Mouse (Mus musculus) forebrain, embryonic 16.5 days (tissue): ENCODE results near the gene Msln. TPM values are rescaled to one million over a fixed set of nuclear protein-coding genes. Genes with fewer than 3 reads are reported as not detected.

Experiments used
- ATAC-seq: fragments of 200-750 bp; cut with Nextera tagmentation; 2 replicates; pipeline ENCODE4 v1.8.0; 2017; ENCODE audit warnings: mild to moderate bottlenecking, moderate library complexity
- H3K27ac ChIP-seq: fragments of 300-500 bp; sonication (generic); 2 replicates; pipeline ENCODE4 v1.5.1; 2014; ENCODE audit warnings: low read length, control low read depth
- H3K27me3 ChIP-seq: fragments of 300-500 bp; sonication (generic); replicated peaks from 2 replicates; pipeline ENCODE4 v1.6.1; 2014; ENCODE audit warnings: low read length; ENCODE audit not compliant: control insufficient read depth, insufficient read depth
- H3K36me3 ChIP-seq: fragments of 300-500 bp; sonication (generic); 2 replicates; pipeline ENCODE4 v1.6.1; 2014; ENCODE audit not compliant: control insufficient read depth, insufficient read depth
- H3K4me1 ChIP-seq: fragments of 300-500 bp; sonication (generic); replicated peaks from 2 replicates; pipeline ENCODE4 v1.6.1; 2014; ENCODE audit warnings: low read length; ENCODE audit not compliant: control insufficient read depth, insufficient read depth
- H3K4me2 ChIP-seq: fragments of 300-500 bp; sonication (generic); 2 replicates; pipeline ENCODE4 v1.6.1; 2014; ENCODE audit warnings: mild to moderate bottlenecking, low read length, control low read depth
- H3K4me3 ChIP-seq: fragments of 300-500 bp; sonication (generic); replicated peaks from 2 replicates; pipeline ENCODE4 v1.5.1; 2014; ENCODE audit warnings: mild to moderate bottlenecking, low read length, control low read depth
- H3K9ac ChIP-seq: fragments of 300-500 bp; sonication (generic); replicated peaks from 2 replicates; pipeline ENCODE4 v1.6.1; 2014; ENCODE audit warnings: low read depth, low read length, control low read depth
- H3K9me3 ChIP-seq: fragments of 300-500 bp; sonication (generic); 2 replicates; pipeline ENCODE4 v1.6.1; 2016; ENCODE audit warnings: low read length; ENCODE audit not compliant: control insufficient read depth
- WGBS: fragments of 180-500 bp; shearing (Covaris S2); extraction: QIAGEN DNeasy Blood & Tissue Kit; methylation state at CpG from one replicate; pipeline ENCODE4 v1.1.7; 2014; 5-methylcytosine and 5-hydroxymethylcytosine counted together
- polyA plus RNA-seq: library from polyadenylated mRNA; unstranded; fragments of >200 nt; fragmentation: Nextera tagmentation; extraction: Ambion mirVana; gene quantifications from 2 replicates; pipeline ENCODE4 v1.2.1, GENCODE M21; 2015

Gene Msln
- polyA plus RNA-seq, result 0.27 and 0.85 TPM in 2 replicates

DNA sequence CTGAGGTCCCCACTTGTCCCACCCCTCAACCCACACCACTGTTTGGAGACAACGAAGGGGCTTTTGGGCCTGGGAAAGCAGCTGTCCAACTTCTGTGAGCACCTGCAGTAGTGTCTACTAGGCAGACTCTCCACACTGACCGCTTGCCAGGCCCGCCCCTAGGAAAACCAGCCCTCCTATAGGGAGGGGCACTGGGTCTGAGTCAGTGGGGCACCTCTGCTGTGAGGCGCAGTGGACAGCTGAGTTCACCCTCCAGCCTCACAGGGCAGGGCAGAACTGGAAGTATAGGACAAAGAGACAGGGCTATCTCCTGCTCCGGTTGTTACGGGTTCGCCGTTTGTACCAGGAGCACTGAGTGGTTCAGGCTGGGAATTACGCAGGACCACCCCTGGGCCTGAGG is at the start of gene Msln:
Msln (minus strand) TSS at position 138 of the 400 bp plus-strand sequence.
- Histone ChIP-seq H3K9me3 (no peaks in the 10 kb centered on the region), H3K4me1 (no peaks in the 10 kb centered on the region), H3K27me3 (no peaks in the 10 kb centered on the region), H3K4me2 (no peak within 1 kb of the TSS), H3K9ac (no peak within 1 kb of the TSS), H3K36me3 (no peaks in the 10 kb centered on the region), H3K27ac (no peak within 1 kb of the TSS), H3K4me3 (no peak within 1 kb of the TSS)
- WGBS, result 84% methylated on average over 9 of the region's 9 CpGs
- ATAC-seq, result no peak

DNA sequence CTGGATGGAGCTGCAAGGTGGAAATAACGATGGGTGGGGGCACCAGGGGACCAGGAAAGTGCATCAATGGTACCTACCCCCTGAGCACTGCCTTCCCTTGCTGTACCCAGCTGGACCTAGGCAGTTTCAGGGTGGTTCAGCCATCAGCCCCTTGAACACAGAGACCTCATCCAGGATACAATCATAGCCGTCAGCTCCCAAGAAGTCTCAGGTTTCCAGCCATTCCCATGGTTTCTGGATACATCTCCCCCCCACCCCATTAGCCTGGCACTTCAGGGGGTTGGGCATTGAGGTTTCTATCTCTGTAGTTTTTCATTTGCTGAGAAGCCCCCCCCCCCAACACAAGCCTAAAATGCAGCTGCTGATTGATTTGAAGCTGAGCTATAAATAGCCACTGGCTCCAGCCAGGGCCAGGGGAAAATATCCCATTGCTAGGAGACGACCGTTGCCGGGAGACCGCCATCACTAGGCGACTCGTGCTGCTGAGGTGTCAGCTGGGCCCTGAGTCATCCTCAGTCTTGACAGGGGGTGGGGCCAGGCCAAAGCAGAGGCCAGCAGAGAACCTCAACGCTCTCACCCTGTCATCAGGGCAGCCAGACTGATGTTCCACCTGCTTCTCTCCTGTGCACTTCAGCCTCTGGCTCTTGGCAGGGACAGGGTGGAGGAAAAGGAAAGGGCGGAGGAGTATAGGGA is 48.8 kb upstream of the Msln start:
- H3K9ac ChIP-seq, result peak overlapping the region; percentile 40
- no peak overlapping the region for H3K4me3 ChIP-seq

DNA sequence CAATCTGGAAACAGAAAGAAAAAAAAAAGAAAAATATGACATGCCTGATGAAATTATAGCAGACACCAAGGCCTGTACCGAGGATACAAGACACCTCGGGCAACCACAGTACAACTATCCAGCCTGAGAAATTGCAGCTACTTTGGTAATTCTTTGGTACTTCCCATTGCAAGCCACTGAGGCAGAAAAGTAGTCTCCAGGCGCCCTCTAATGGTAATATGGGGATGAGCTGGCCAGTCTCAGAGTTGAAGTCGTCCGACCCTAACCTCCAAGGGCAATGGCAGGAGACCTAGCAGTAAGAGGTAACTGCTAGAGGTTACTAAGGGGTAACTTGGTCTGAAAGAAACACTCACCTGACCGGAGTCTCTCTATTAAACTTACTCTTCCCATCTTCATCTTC is 46.9 kb upstream of the Msln start:
- H3K4me3 ChIP-seq, result no peak overlapping the region
- peak; percentile 19; the same call in 1 of the 2 replicates for ATAC-seq
- no peak overlapping the region for H3K9ac ChIP-seq
- H3K27ac ChIP-seq, result no peak overlapping the region
- peaks cover 25% of the 10 kb centered on the region for H3K4me1 ChIP-seq
- H3K4me2 ChIP-seq, result no peak overlapping the region
- H3K9me3 ChIP-seq, result no peaks in the 10 kb centered on the region
- H3K36me3 ChIP-seq, result no peaks in the 10 kb centered on the region
- H3K27me3 ChIP-seq, result no peaks in the 10 kb centered on the region; the same call in 1 of the 2 replicates
- 7% methylated on average over 6 of the region's 6 CpGs for WGBS

More for the DNA sequence above, 48.8 kb upstream of the Msln start:
- peak overlapping the region; percentile 24 for H3K4me2 ChIP-seq
- no peaks in the 10 kb centered on the region for H3K27me3 ChIP-seq
- no peaks in the 10 kb centered on the region for H3K36me3 ChIP-seq
- ATAC-seq, result peak; percentile 88
- H3K9me3 ChIP-seq, result no peaks in the 10 kb centered on the region
- H3K4me1 ChIP-seq, result peaks cover 14% of the 10 kb centered on the region
- 8% methylated on average over 10 of the region's 10 CpGs for WGBS
- H3K27ac ChIP-seq, result peak overlapping the region; percentile 65

DNA sequence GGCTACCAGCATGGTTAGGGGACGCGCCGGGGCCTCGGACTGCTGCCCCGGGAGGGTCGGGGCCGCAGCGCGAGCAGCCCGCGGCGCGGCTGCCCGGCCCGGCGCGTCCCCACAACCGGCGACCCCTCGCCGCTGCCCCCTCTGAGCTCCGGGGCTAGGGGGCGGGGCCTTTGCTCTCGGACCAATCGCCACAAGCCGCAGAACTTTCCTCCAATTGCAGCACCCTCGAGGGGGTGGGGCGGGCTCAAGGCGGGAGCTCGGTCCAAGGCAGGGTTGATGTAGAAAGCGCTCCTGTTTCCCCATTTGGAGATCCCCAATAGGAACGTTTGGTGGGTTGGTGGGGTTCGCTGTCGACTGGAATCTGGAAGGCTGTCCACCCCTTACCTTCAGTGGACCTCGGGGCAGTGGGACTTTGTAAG is 42.8 kb upstream of the Msln start, which contains the start of gene Metrn:
Metrn (minus strand) TSS at position 186 of the 419 bp plus-strand sequence.
- Histone ChIP-seq H3K4me2 (peak within 1 kb of the TSS; percentile 74), H3K4me1 (peaks cover 35% of the 10 kb centered on the region), H3K9me3 (no peaks in the 10 kb centered on the region), H3K4me3 (peak within 1 kb of the TSS; percentile 55), H3K36me3 (no peaks in the 10 kb centered on the region), H3K27me3 (no peaks in the 10 kb centered on the region; the same call in 1 of the 2 replicates), H3K27ac (no peak within 1 kb of the TSS), H3K9ac (peak within 1 kb of the TSS; percentile 59)
- under 1% methylated on average over 35 of the region's 35 CpGs for WGBS
- ATAC-seq, result peak; percentile 56

DNA sequence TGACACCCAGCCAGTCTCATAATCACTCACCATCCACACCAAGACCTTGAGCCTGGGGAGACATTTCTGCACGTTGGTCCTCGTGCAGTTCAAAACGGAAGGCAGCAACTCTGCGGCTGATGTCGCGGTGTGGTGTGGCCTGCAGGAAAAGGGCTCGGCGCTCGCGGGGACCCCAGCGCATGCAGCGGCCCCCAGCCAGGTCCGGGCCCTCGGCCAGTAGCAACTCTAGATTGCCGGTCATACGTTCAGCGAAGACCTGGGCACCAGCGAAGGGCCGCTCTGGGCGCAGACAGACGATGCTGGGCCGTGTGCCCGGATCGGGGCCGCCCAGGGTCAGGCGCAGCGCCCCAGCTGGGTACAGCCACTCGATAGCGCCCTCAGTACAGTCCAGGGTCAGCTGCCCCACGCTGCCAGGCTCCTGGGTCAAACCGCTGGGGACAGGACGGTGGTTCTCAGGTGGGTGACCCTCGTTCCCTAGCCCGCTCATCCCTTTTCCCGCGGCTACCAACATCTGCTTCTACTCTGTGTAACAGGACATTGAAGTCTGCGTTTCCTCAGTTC is 42.1 kb upstream of the Msln start:
- peaks cover 39% of the 10 kb centered on the region for H3K4me1 ChIP-seq
- H3K4me2 ChIP-seq, result peak overlapping the region; percentile 74
- under 1% methylated on average over 37 of the region's 37 CpGs for WGBS
- H3K36me3 ChIP-seq, result no peaks in the 10 kb centered on the region
- ATAC-seq, result no peak
- no peaks in the 10 kb centered on the region; the same call in 1 of the 2 replicates for H3K27me3 ChIP-seq
- H3K4me3 ChIP-seq, result peak overlapping the region; percentile 55
- peak overlapping the region; percentile 59 for H3K9ac ChIP-seq
- H3K9me3 ChIP-seq, result no peaks in the 10 kb centered on the region
- H3K27ac ChIP-seq, result no peak overlapping the region

DNA sequence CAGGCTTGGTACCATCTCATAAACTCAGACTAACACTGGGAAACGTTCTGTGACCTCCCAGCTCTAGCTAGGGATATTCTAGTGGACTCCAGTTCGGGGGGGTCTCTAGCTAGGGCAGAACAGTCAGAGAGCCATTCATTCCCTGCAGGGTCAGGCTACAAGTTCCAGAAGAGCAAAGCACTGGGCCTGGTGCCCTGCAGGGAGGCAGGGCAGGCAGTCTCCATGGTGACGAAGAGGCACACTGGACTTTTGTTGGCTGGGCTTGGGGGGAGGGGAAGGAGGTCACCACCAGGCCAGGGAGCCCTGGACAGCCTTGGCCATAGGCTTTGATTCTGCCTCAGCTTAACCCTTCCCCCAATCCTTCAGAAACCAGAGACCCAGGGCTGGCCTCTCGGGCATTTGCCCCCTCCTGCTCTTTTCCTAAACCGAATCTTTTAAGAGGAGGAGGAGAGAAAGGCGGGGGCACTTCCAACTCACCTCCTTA is 41.5 kb upstream of the Msln start, which contains the start of gene AC134908.4:
AC134908.4 (minus strand) TSS at position 51 of the 484 bp plus-strand sequence.
- Histone ChIP-seq H3K27me3 (no peaks in the 10 kb centered on the region; the same call in 1 of the 2 replicates), H3K36me3 (no peaks in the 10 kb centered on the region), H3K4me2 (peak within 1 kb of the TSS; percentile 74), H3K27ac (peak within 1 kb of the TSS; percentile 19; the same call in 1 of the 2 replicates), H3K9me3 (no peaks in the 10 kb centered on the region), H3K4me1 (peaks cover 46% of the 10 kb centered on the region), H3K9ac (peak within 1 kb of the TSS; percentile 59), H3K4me3 (peak within 1 kb of the TSS; percentile 55)
- 13% methylated on average over 6 of the region's 6 CpGs for WGBS
- ATAC-seq, result no peak

DNA sequence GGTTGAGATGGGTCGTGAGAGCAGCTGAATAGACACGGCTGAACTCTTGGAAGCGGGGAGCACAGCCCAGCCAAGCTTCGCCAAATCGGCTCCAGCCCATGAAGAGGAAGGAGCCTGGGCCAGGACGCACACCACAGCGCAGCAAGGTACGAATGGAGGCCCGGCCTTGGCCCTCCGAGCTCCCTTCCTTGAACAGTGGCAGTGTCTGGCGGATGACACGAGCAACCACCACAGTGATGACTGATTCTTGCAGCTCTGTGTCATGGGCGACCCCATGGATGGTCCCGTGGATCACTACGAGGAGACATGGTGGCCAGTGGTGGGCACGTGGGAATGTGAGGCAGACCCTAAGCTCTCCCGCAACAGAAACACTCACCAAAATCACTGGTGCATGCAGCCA is 40.8 kb upstream of the Msln start:
- Histone ChIP-seq H3K9ac (no peak overlapping the region), H3K27me3 (no peaks in the 10 kb centered on the region; the same call in 1 of the 2 replicates), H3K4me3 (no peak overlapping the region), H3K4me1 (peaks cover 49% of the 10 kb centered on the region), H3K9me3 (no peaks in the 10 kb centered on the region), H3K36me3 (no peaks in the 10 kb centered on the region), H3K27ac (peak overlapping the region; percentile 19; the same call in 1 of the 2 replicates), H3K4me2 (peak overlapping the region; percentile 74)
- no peak for ATAC-seq
- WGBS, result 46% methylated on average over 17 of the region's 17 CpGs

DNA sequence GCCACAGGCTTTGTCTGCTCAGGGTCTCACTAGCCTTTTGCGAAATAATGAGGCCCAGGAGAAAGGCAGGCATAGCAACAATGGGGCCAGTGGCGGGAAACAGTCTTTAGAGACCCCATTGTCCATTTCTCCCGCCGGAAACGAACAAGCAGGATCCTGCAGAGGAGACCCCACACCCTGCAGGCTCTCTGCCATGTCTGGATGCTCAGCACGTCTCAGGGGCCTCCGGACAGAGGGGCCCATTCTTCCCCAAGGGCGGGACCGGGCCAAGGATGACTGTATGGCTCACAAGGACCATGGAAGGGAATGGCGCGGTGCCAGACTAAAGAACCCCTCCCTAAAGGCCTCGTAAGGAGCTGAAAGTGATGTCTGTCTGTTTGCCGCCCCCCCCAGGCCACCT is 40.0 kb upstream of the Msln start:
- no peak overlapping the region for H3K9ac ChIP-seq
- WGBS, result 9% methylated on average over 13 of the region's 13 CpGs
- no peak overlapping the region for H3K27ac ChIP-seq
- no peak for ATAC-seq
- no peaks in the 10 kb centered on the region; the same call in 1 of the 2 replicates for H3K27me3 ChIP-seq
- H3K9me3 ChIP-seq, result no peaks in the 10 kb centered on the region
- H3K4me3 ChIP-seq, result no peak overlapping the region
- H3K4me1 ChIP-seq, result peaks cover 49% of the 10 kb centered on the region
- no peaks in the 10 kb centered on the region for H3K36me3 ChIP-seq
- H3K4me2 ChIP-seq, result no peak overlapping the region; the same call in 1 of the 2 replicates

DNA sequence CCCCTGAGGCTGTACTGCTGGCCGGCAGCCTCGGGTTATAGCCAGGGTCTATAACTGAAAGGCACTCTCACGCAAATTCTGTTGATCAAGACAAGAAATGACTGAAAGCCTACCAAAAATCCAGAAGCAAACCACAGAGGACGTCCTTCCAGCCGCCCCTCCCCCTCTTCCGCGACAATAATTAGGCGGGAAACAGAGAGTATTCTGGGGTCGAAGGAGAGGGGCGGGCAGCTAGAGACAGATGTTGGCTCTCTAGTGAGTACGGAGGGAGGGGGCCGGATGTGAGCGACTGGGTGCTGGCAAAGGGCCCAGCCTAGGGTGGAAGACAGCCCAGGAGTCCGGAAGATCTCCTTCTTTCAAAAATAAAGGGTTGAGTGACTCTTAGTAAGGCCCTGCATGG is 38.4 kb upstream of the Msln start, which contains the start of gene Fam173a:
Fam173a (minus strand) TSS at position 287 of the 400 bp plus-strand sequence.
- H3K4me1 ChIP-seq, result peaks cover 49% of the 10 kb centered on the region
- 0% methylated on average over 14 of the region's 14 CpGs for WGBS
- ATAC-seq, result peak; percentile 60

More for the DNA sequence above, 38.4 kb upstream of the Msln start, which contains the start of gene Fam173a:
- Histone ChIP-seq H3K36me3 (no peaks in the 10 kb centered on the region), H3K4me3 (peak within 1 kb of the TSS; percentile 80), H3K9ac (peak within 1 kb of the TSS; percentile 87), H3K27me3 (no peaks in the 10 kb centered on the region; the same call in 1 of the 2 replicates), H3K27ac (peak within 1 kb of the TSS; percentile 95), H3K4me2 (peak within 1 kb of the TSS; percentile 73), H3K9me3 (no peaks in the 10 kb centered on the region)
